Mouse (Mus musculus): ENCODE data around the gene Il31. TPM values are rescaled to one million over a fixed set of nuclear protein-coding genes. Genes with fewer than 3 reads are reported as not detected.

The Il31 gene
- polyA plus RNA-seq, 1 experiment from 2014 or later, result not detected

GRCm38 (mm10) chr5:123461420-123461819 is 27.9 kb downstream of the Il31 start:
- no peak for ATAC-seq
- peaks cover 21% of the 10 kb centered on the region for H3K36me3 ChIP-seq

GRCm38 (mm10) chr5:123451886-123452285 is 37.4 kb downstream of the Il31 start:
- 93% methylated on average over 7 of the region's 7 CpGs for WGBS
- ATAC-seq, result no peak
- H3K27me3 ChIP-seq, result no peaks in the 10 kb centered on the region
- no peaks in the 10 kb centered on the region for H3K4me1 ChIP-seq (replicated peaks)
- no peak overlapping the region for H3K4me3 ChIP-seq (replicated peaks)
- no peaks in the 10 kb centered on the region for H3K9me3 ChIP-seq
- no peak overlapping the region for H3K27ac ChIP-seq
- peaks cover 96% of the 10 kb centered on the region for H3K36me3 ChIP-seq
- H3K9ac ChIP-seq (replicated peaks), result no peak overlapping the region
- no peak overlapping the region for H3K4me2 ChIP-seq (replicated peaks)

More at GRCm38 (mm10) chr5:123461420-123461819, 27.9 kb downstream of the Il31 start:
- Histone ChIP-seq H3K4me3 (replicated peaks) (no peak overlapping the region), H3K27ac (no peak overlapping the region), H3K9ac (replicated peaks) (no peak overlapping the region), H3K4me1 (replicated peaks) (no peaks in the 10 kb centered on the region), H3K9me3 (no peaks in the 10 kb centered on the region), H3K27me3 (no peaks in the 10 kb centered on the region), H3K4me2 (replicated peaks) (no peak overlapping the region)
- 53% methylated on average over 5 of the region's 5 CpGs for whole genome bisulfite sequencing

GRCm38 (mm10) chr5:123444849-123445334 is 44.4 kb downstream of the Il31 start:
- no peaks in the 10 kb centered on the region for H3K9me3 ChIP-seq
- no peak overlapping the region for H3K4me3 ChIP-seq (replicated peaks)
- no peak overlapping the region for H3K4me2 ChIP-seq (replicated peaks)
- WGBS, result 92% methylated on average over 5 of the region's 5 CpGs
- H3K27ac ChIP-seq, result no peak overlapping the region
- no peaks in the 10 kb centered on the region for H3K4me1 ChIP-seq (replicated peaks)
- ATAC-seq, result no peak
- H3K36me3 ChIP-seq, result peaks cover 79% of the 10 kb centered on the region
- no peak overlapping the region for H3K9ac ChIP-seq (replicated peaks)
- no peaks in the 10 kb centered on the region for H3K27me3 ChIP-seq

- Histone ChIP-seq H3K4me2 (replicated peaks) (no peak overlapping the region), H3K36me3 (peaks cover 71% of the 10 kb centered on the region), H3K27me3 (no peaks in the 10 kb centered on the region), H3K9me3 (no peaks in the 10 kb centered on the region), H3K9ac (replicated peaks) (no peak overlapping the region), H3K4me3 (replicated peaks) (no peak overlapping the region), H3K27ac (no peak overlapping the region), H3K4me1 (replicated peaks) (no peaks in the 10 kb centered on the region)
- ATAC-seq, result no peak; the same call in 1 of the 2 replicates
- 44% methylated on average over 4 of the region's 4 CpGs for WGBS
Observed at GRCm38 (mm10) chr5:123444069-123444468, 45.2 kb downstream of the Il31 start.

- H3K9ac ChIP-seq (replicated peaks), result no peak overlapping the region
- ATAC-seq, result no peak
Observed at GRCm38 (mm10) chr5:123442283-123442682, 47.0 kb downstream of the Il31 start.

GRCm38 (mm10) chr5:123440664-123441063 is 48.6 kb downstream of the Il31 start:
- H3K4me1 ChIP-seq (replicated peaks), result peaks cover 11% of the 10 kb centered on the region
- 72% methylated on average over 4 of the region's 4 CpGs for WGBS
- H3K9me3 ChIP-seq, result no peaks in the 10 kb centered on the region
- H3K4me2 ChIP-seq (replicated peaks), result no peak overlapping the region
- peaks cover 41% of the 10 kb centered on the region for H3K36me3 ChIP-seq
- no peak overlapping the region for H3K9ac ChIP-seq (replicated peaks)
- ATAC-seq, result no peak
- H3K27me3 ChIP-seq, result no peaks in the 10 kb centered on the region
- no peak overlapping the region for H3K27ac ChIP-seq
- H3K4me3 ChIP-seq (replicated peaks), result no peak overlapping the region

More at GRCm38 (mm10) chr5:123442283-123442682, 47.0 kb downstream of the Il31 start:
- Histone ChIP-seq H3K4me2 (replicated peaks) (no peak overlapping the region), H3K4me1 (replicated peaks) (no peaks in the 10 kb centered on the region), H3K27me3 (no peaks in the 10 kb centered on the region), H3K4me3 (replicated peaks) (no peak overlapping the region), H3K27ac (no peak overlapping the region), H3K9me3 (no peaks in the 10 kb centered on the region), H3K36me3 (peaks cover 55% of the 10 kb centered on the region)
- WGBS, result 97% methylated on average over 3 of the region's 3 CpGs

- Histone ChIP-seq H3K9me3 (no peaks in the 10 kb centered on the region), H3K4me2 (replicated peaks) (no peak overlapping the region), H3K27ac (no peak overlapping the region), H3K36me3 (peaks cover 33% of the 10 kb centered on the region), H3K4me3 (replicated peaks) (no peak overlapping the region), H3K27me3 (no peaks in the 10 kb centered on the region), H3K9ac (replicated peaks) (no peak overlapping the region), H3K4me1 (replicated peaks) (peaks cover 12% of the 10 kb centered on the region)
- WGBS, result 78% methylated on average over 4 of the region's 4 CpGs
- ATAC-seq, result no peak
Observed at GRCm38 (mm10) chr5:123439941-123440340, 49.3 kb downstream of the Il31 start.

GRCm38 (mm10) chr5:123439312-123439711 is 50.0 kb downstream of the Il31 start:
- ATAC-seq, result no peak
- no peak overlapping the region for H3K9ac ChIP-seq (replicated peaks)
- H3K36me3 ChIP-seq, result peaks cover 28% of the 10 kb centered on the region
- H3K4me3 ChIP-seq (replicated peaks), result no peak overlapping the region
- H3K27ac ChIP-seq, result no peak overlapping the region
- no peak overlapping the region for H3K4me2 ChIP-seq (replicated peaks)
- H3K9me3 ChIP-seq, result no peaks in the 10 kb centered on the region
- 82% methylated on average over 1 of the region's 1 CpGs for WGBS
- no peaks in the 10 kb centered on the region for H3K27me3 ChIP-seq
- peaks cover 12% of the 10 kb centered on the region for H3K4me1 ChIP-seq (replicated peaks)

GRCm38 (mm10) chr5:123438381-123438780 is 50.9 kb downstream of the Il31 start:
- peaks cover 23% of the 10 kb centered on the region for H3K36me3 ChIP-seq
- peaks cover 12% of the 10 kb centered on the region for H3K4me1 ChIP-seq (replicated peaks)
- no peak overlapping the region for H3K4me2 ChIP-seq (replicated peaks)
- no peak overlapping the region for H3K27ac ChIP-seq
- ATAC-seq, result no peak
- 93% methylated on average over 3 of the region's 3 CpGs for WGBS
- H3K4me3 ChIP-seq (replicated peaks), result no peak overlapping the region
- H3K27me3 ChIP-seq, result no peaks in the 10 kb centered on the region
- H3K9ac ChIP-seq (replicated peaks), result no peak overlapping the region
- H3K9me3 ChIP-seq, result no peaks in the 10 kb centered on the region

GRCm38 (mm10) chr5:123436780-123437175 is 52.5 kb downstream of the Il31 start:
- H3K4me3 ChIP-seq (replicated peaks), result no peak overlapping the region
- no peak overlapping the region for H3K4me2 ChIP-seq (replicated peaks)
- no peak overlapping the region for H3K9ac ChIP-seq (replicated peaks)
- no peak overlapping the region for H3K27ac ChIP-seq
- no peaks in the 10 kb centered on the region for H3K9me3 ChIP-seq
- ATAC-seq, result no peak
- WGBS, result 36% methylated on average over 4 of the region's 4 CpGs
- H3K36me3 ChIP-seq, result peaks cover 7% of the 10 kb centered on the region
- H3K27me3 ChIP-seq, result no peaks in the 10 kb centered on the region
- H3K4me1 ChIP-seq (replicated peaks), result peaks cover 16% of the 10 kb centered on the region

- peak overlapping the region; percentile 28 for H3K9ac ChIP-seq (replicated peaks)
- peaks cover 4% of the 10 kb centered on the region for H3K36me3 ChIP-seq
- ATAC-seq, result no peak
- H3K27me3 ChIP-seq, result no peaks in the 10 kb centered on the region
- peaks cover 20% of the 10 kb centered on the region for H3K4me1 ChIP-seq (replicated peaks)
- H3K4me2 ChIP-seq (replicated peaks), result no peak overlapping the region
- H3K9me3 ChIP-seq, result no peaks in the 10 kb centered on the region
- H3K27ac ChIP-seq, result no peak overlapping the region; the same call in 1 of the 2 replicates
- H3K4me3 ChIP-seq (replicated peaks), result no peak overlapping the region
- 67% methylated on average over 8 of the region's 8 CpGs for WGBS
Observed at GRCm38 (mm10) chr5:123436071-123436779, 53.1 kb downstream of the Il31 start.

- H3K4me2 ChIP-seq (replicated peaks), result no peak overlapping the region
- H3K9me3 ChIP-seq, result no peaks in the 10 kb centered on the region
- no peak for ATAC-seq
- H3K4me1 ChIP-seq (replicated peaks), result peaks cover 20% of the 10 kb centered on the region
- no peak overlapping the region for H3K27ac ChIP-seq
- no peaks in the 10 kb centered on the region for H3K27me3 ChIP-seq
- H3K4me3 ChIP-seq (replicated peaks), result no peak overlapping the region
- no peak overlapping the region for H3K9ac ChIP-seq (replicated peaks)
- H3K36me3 ChIP-seq, result no peaks in the 10 kb centered on the region
- WGBS, result 88% methylated on average over 3 of the region's 3 CpGs
Observed at GRCm38 (mm10) chr5:123432305-123432874, 56.9 kb downstream of the Il31 start.
